Mouse (Mus musculus) lung, embryonic 15.5 days (tissue): ENCODE data around the gene Ccl28. TPM values are rescaled to one million over a fixed set of nuclear protein-coding genes. Genes with fewer than 3 reads are reported as not detected.
A peak's percentile ranks its signal among the peaks of the same experiment; 100 is the strongest.
"Not testable (repeated sequence)": the region's sequence is repeated elsewhere in the genome, so short reads cannot be mapped to it uniquely, and the experiment has no call there.

Source experiments
- ATAC-seq: fragments of 200-750 bp; cut with Nextera tagmentation; 2 replicates; pipeline ENCODE4 v1.8.0; 2017; ENCODE audit warnings: moderate number of reproducible peaks, borderline replicate concordance; ENCODE audit not compliant: low FRiP score, low TSS enrichment; ENCODE audit errors: extremely low read depth
- H3K27ac ChIP-seq: fragments of 300-500 bp; sonication (generic); 2 replicates; pipeline ENCODE4 v1.5.1; 2015; ENCODE audit warnings: moderate library complexity, mild to moderate bottlenecking, inconsistent platforms
- H3K27me3 ChIP-seq: fragments of 300-500 bp; sonication (generic); 2 replicates; pipeline ENCODE4 v1.6.1; 2015; ENCODE audit warnings: inconsistent platforms
- H3K36me3 ChIP-seq: fragments of 300-500 bp; sonication (generic); 2 replicates; pipeline ENCODE4 v1.6.1; 2015; ENCODE audit warnings: inconsistent platforms
- H3K4me1 ChIP-seq: fragments of 300-500 bp; sonication (generic); 2 replicates; pipeline ENCODE4 v1.6.1; 2015; ENCODE audit warnings: inconsistent platforms
- H3K4me2 ChIP-seq: fragments of 300-500 bp; sonication (generic); 2 replicates; pipeline ENCODE4 v1.6.1; 2015; ENCODE audit warnings: inconsistent platforms, mild to moderate bottlenecking, moderate library complexity
- H3K4me3 ChIP-seq: fragments of 300-500 bp; sonication (generic); 2 replicates; pipeline ENCODE4 v1.5.1; 2015; ENCODE audit warnings: mild to moderate bottlenecking, inconsistent platforms
- H3K9ac ChIP-seq: fragments of 300-500 bp; sonication (generic); 2 replicates; pipeline ENCODE4 v1.6.1; 2015; ENCODE audit warnings: inconsistent platforms
- H3K9me3 ChIP-seq: fragments of 300-500 bp; sonication (generic); 2 replicates; pipeline ENCODE4 v1.6.1; 2016; ENCODE audit warnings: inconsistent platforms
- WGBS: fragments of 180-500 bp; shearing (Covaris S2); methylation state at CpG from one replicate; pipeline ENCODE4 v1.1.7; 2015; 5-methylcytosine and 5-hydroxymethylcytosine counted together
- polyA plus RNA-seq: library from polyadenylated mRNA; unstranded; fragments of >200 nt; fragmentation: Nextera tagmentation; extraction: Ambion mirVana; gene quantifications from 2 replicates; pipeline ENCODE4 v1.2.1, GENCODE M21; 2015

Gene Ccl28
- polyA plus RNA-seq = 0.13 TPM in 1 of 2 replicates, not detected in the other

DNA sequence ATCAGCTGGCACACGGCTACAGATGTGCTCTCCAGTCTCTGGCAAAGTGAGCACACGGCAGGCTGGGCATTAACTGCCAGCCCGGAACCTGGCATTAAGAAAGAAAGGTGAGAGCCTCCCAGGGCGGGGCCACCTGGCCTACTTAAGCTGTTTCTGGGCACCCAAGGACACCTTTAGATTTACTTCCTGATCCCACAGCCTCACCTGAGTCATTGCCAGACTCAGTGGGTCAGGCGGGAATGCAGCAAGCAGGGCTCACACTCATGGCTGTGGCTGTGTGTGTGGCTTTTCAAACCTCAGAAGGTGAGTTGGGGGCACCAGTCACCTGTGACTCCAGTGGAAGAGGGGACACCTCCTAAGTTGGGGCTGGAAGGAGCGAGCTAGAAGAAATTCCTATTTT, at the start of gene Ccl28:
Gene Ccl28 (plus strand): TSS at position 186 of the 400 bp plus-strand sequence.
- 75% methylated on average over 6 of the region's 6 CpGs for WGBS

DNA sequence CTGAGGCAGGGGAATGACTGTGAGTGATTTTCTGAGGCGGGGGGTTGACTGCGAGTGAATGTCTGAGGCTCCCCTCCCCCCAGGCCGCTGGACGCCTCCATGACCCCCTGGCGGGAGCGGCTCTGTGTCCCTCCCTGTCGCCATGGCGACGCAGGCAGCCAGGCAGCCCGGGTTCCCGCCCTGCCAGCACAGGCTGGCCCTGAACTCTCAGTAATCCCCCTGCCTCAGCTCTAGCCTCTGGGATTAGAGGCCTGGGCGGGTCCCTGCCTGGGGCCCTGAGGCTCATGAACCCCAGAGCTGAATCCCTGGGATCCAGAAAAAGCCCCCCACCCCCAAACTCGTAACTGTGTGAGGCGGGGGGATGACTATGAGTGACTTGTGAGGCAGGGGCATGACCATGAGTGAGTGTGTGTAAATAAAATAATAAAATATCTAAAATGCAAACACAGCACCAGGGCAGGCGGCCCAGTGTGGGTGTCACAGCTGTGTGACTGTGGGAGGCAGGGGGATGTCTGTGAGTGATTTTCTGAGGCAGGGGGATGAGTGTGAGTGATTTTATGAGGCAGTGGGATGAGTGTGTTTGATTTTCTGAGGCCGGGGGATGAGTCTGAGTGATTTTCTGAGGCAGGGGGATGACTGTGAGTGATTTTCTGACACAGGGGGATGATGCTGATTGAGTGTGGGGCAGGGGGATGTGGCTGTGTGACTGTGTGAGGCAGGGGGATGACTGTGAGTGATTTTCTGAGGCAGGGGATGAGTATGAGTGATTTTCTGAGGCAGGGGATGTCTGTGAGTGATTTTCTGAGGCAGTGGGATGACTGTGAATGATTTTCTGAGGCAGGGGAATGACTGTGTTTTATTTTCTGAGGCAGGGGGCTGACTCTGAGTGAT, 27.1 kb upstream of the Ccl28 start:
- not testable (repeated sequence) for H3K36me3 ChIP-seq, H3K9ac ChIP-seq, H3K4me3 ChIP-seq, H3K27ac ChIP-seq, H3K4me2 ChIP-seq, H3K27me3 ChIP-seq, H3K4me1 ChIP-seq
- WGBS = 72% methylated on average over 16 of the region's 16 CpGs
- ATAC-seq = peak; percentile 92
- H3K9me3 ChIP-seq = peaks cover 16% of the 10 kb centered on the region

More for the DNA sequence above, at the start of gene Ccl28:
- Histone ChIP-seq H3K4me1 (no peaks in the 10 kb centered on the region), H3K27ac (no peak within 1 kb of the TSS), H3K4me2 (no peak within 1 kb of the TSS), H3K36me3 (no peaks in the 10 kb centered on the region), H3K4me3 (no peak within 1 kb of the TSS), H3K27me3 (no peaks in the 10 kb centered on the region), H3K9ac (no peak within 1 kb of the TSS), H3K9me3 (no peaks in the 10 kb centered on the region)
- ATAC-seq = no peak

DNA sequence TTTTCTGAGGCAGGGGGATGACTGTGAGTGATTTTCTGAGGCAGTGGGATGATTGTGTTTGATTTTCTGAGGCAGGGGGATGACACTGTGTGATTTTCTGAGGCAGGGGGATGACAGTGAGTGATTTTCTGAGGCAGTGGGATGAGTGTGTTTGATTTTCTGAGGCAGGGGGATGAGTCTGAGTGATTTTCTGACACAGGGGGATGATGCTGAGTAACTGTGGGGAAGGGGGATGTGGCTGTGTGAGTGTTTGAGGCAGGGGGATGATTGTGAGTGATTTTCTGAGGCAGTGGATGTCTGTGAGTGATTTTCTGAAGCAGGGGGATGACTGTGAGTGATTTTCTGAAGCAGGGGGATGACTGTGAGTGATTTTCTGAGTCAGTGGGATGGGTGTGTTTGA, 25.2 kb upstream of the Ccl28 start:
- H3K4me3 ChIP-seq, H3K4me2 ChIP-seq, H3K36me3 ChIP-seq, H3K9ac ChIP-seq, H3K27me3 ChIP-seq, H3K4me1 ChIP-seq, ATAC-seq, H3K27ac ChIP-seq: not testable (repeated sequence)
- peaks cover 19% of the 10 kb centered on the region for H3K9me3 ChIP-seq

DNA sequence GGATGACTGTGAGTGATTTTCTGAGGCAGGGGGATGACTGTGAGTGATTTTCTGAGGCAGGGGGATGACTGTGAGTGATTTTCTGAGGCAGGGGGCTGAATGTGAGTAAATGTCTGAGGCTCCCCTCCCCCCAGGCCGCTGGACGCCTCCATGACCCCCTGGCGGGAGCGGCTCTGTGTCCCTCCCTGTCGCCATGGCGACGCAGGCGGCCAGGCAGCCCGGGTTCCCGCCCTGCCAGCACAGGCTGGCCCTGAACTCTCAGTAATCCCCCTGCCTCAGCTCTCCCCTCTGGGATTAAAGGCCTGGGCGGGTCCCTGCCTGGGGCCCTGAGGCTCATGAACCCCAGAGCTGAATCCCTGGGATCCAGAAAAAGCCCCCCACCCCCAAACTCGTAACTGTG, 24.6 kb upstream of the Ccl28 start:
- not testable (repeated sequence) for H3K4me2 ChIP-seq, H3K4me3 ChIP-seq, H3K27me3 ChIP-seq, ATAC-seq, H3K9ac ChIP-seq, H3K4me1 ChIP-seq, H3K27ac ChIP-seq, H3K36me3 ChIP-seq
- WGBS = 74% methylated on average over 12 of the region's 12 CpGs
- peaks cover 23% of the 10 kb centered on the region for H3K9me3 ChIP-seq

DNA sequence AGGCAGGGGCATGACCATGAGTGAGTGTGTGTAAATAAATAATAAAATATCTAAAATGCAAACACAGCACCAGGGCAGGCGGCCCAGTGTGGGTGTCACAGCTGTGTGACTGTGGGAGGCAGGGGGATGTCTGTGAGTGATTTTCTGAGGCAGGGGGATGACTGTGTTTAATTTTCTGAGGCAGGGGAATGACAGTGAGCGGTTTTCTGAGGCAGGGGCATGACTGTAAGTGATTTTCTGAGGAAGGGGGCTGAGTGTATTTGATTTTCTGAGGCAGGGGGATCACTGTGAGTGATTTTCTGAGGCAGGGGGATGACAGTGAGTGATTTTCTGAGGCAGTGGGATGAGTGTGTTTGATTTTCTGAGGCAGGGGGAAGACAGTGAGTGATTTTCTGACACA, 24.1 kb upstream of the Ccl28 start:
- H3K36me3 ChIP-seq, H3K4me3 ChIP-seq, H3K27ac ChIP-seq, H3K9ac ChIP-seq, H3K4me2 ChIP-seq, H3K4me1 ChIP-seq, H3K27me3 ChIP-seq, ATAC-seq: not testable (repeated sequence)
- WGBS = 64% methylated on average over 2 of the region's 2 CpGs
- H3K9me3 ChIP-seq = peaks cover 23% of the 10 kb centered on the region

DNA sequence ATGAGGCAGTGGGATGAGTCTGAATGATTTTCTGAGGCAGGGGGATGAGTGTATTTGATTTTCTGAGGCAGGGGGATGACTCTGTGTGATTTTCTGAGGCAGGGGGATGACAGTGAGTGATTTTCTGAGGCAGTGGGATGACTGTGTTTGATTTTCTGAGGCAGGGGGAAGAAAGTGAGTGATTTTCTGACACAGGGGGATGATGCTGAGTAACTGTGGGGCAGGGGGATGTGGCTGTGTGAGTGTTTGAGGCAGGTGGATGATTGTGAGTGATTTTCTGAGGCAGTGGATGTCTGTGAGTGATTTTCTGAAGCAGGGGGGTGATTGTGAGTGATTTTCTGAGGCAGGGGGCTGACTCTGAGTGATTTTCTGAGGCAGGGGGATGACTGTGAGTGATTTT, 23.5 kb upstream of the Ccl28 start:
- H3K4me1 ChIP-seq, H3K27me3 ChIP-seq, H3K4me3 ChIP-seq, H3K36me3 ChIP-seq, H3K9ac ChIP-seq, H3K4me2 ChIP-seq, H3K27ac ChIP-seq, ATAC-seq: not testable (repeated sequence)
- peaks cover 23% of the 10 kb centered on the region for H3K9me3 ChIP-seq

DNA sequence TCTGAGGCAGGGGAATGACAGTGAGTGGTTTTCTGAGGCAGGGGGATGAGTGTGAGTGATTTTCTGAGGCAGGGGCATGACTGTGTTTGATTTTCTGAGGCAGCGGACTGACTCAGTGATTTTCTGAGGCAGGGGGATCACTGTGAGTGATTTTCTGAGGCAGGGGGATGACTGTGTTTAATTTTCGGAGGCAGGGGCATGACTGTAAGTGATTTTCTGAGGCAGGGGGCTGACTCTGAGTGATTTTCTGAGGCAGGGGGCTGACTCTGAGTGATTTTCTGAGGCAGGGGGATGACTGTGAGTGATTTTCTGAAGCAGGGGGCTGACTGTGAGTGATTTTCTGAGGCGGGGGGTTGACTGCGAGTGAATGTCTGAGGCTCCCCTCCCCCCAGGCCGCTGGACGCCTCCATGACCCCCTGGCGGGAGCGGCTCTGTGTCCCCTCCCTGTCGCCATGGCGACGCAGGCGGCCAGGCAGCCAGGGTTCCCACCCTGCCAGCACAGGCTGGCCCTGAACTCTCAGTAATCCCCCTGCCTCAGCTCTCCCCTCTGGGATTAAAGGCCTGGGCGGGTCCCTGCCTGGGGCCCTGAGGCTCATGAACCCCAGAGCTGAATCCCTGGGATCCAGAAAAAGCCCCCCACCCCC, 20.8 kb upstream of the Ccl28 start:
- ATAC-seq, H3K4me3 ChIP-seq, H3K9ac ChIP-seq, H3K27ac ChIP-seq, H3K4me2 ChIP-seq, H3K4me1 ChIP-seq, H3K27me3 ChIP-seq, H3K36me3 ChIP-seq: not testable (repeated sequence)
- peaks cover 13% of the 10 kb centered on the region for H3K9me3 ChIP-seq
- 58% methylated on average over 13 of the region's 13 CpGs for WGBS

DNA sequence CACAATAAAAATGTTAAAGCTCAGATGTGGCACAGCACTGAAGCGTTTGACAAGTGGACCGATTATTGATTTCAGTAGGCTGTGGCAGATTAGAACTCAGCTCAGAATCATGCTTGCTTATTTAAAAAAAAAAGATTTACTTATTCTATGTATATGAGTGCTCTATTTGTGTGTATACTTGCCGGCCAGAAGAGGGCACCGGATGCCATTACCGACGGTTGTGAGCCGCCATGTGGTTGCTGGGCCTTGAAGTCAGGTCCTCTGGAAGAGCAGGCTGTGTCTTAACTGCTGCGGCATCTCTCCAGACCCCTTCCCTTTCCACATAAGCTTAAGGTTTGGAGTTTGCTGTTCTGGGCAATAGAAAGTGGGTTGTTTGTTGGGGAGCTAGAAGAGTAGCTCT, 19.7 kb upstream of the Ccl28 start:
- not testable (repeated sequence) for H3K4me1 ChIP-seq, H3K27me3 ChIP-seq, H3K4me2 ChIP-seq, H3K9ac ChIP-seq, H3K4me3 ChIP-seq, H3K9me3 ChIP-seq, H3K27ac ChIP-seq, H3K36me3 ChIP-seq
- ATAC-seq = 0 out of 2 replicates have a peak, but pooled peaks have one; percentile 10
- WGBS = 92% methylated on average over 8 of the region's 8 CpGs

DNA sequence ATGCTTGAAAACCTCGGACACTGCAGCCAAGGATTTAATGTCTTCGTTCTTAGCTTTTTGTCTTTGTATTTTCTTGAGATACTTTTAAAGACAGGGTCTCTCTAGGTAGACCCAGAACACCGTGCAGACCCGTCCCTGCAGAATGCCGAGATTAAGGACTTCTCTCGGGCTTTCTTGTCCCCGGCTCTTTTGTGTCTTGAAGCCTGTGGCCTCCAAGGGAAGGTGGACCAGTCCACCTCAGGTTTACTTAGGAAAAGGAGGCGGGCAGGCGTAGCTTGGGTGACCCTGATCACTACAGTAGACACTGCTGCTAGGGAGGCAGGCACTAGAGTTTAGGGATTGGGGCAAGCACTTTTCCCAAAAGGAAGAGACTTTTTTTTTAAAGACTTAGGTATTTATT, 19.3 kb upstream of the Ccl28 start:
- not testable (repeated sequence) for H3K27me3 ChIP-seq, H3K36me3 ChIP-seq, H3K9ac ChIP-seq, H3K9me3 ChIP-seq, H3K4me3 ChIP-seq, H3K4me1 ChIP-seq, H3K4me2 ChIP-seq, ATAC-seq, H3K27ac ChIP-seq
- 87% methylated on average over 8 of the region's 9 CpGs for WGBS

DNA sequence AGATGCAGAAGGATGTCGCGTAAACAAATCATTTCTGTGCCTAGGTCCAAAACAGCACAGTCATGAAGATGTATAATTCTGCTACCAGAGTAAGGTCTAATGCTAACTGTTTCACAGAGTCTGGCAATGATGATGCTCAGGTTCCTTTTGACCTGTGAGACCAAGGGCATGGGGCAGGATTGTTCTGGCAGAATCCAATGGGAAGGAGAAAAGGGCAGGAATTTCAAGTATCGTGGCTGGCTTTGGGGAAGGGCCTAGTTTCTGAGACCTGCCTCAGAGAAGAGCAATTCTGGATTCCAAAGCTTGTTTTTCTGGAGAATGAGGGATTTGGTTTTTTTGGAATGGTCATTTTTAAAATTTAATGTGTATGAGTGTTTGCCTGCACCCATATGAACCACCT, 4.8 kb upstream of the Ccl28 start:
- ATAC-seq = no peak
- WGBS = 93% methylated on average over 3 of the region's 3 CpGs
- no peak overlapping the region for H3K4me2 ChIP-seq
- no peaks in the 10 kb centered on the region for H3K36me3 ChIP-seq
- H3K9me3 ChIP-seq = no peaks in the 10 kb centered on the region
- no peak overlapping the region for H3K9ac ChIP-seq
- no peaks in the 10 kb centered on the region for H3K27me3 ChIP-seq
- no peak overlapping the region for H3K27ac ChIP-seq
- H3K4me3 ChIP-seq = no peak overlapping the region
- H3K4me1 ChIP-seq = no peaks in the 10 kb centered on the region

DNA sequence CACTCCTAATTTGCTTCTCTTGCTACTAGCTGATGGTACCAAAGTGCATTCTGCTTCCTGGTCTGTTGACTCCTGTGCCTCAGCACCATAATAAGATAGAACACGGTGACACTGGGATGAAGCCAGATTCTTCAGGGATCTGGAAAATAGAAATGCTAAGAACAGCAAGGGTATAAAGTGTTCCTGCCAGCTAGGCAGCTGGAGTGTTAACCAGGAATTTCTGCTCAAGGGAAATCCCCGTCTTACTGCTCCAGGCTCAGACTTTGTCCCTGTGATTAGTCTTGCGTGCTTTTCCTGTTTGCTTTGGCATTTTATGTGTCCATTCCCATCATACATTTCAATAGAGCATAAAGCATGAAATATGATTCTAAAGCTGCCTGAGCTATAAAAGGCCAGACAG, 3.9 kb upstream of the Ccl28 start:
- no peak overlapping the region for H3K4me3 ChIP-seq
- H3K27ac ChIP-seq = no peak overlapping the region
- no peaks in the 10 kb centered on the region for H3K9me3 ChIP-seq
- no peaks in the 10 kb centered on the region for H3K36me3 ChIP-seq
- H3K4me1 ChIP-seq = no peaks in the 10 kb centered on the region
- ATAC-seq = no peak
- no peak overlapping the region for H3K9ac ChIP-seq
- H3K27me3 ChIP-seq = no peaks in the 10 kb centered on the region
- no peak overlapping the region for H3K4me2 ChIP-seq
- 73% methylated on average over 3 of the region's 3 CpGs for WGBS

DNA sequence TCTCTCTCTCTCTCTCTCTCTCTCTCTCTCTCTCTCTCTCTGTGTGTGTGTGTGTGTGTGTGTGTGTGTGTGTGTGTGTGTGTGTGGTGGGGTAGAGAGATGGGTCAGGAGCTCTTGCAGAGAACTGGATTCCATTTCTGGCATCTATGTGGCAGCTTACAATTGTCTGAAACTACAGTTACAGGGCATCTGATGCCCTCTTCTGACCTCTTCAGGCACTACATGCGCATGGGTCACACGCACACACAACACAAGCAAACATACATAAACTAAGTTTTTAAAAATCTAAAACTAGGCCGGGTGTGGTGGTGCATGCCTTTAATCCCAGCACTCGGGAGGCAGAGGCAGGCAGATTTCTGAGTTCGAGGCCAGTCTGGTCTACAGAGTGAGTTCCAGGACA, 2.3 kb downstream of the Ccl28 start:
- not testable (repeated sequence) for H3K9ac ChIP-seq, H3K4me3 ChIP-seq, H3K27me3 ChIP-seq, H3K27ac ChIP-seq, H3K4me2 ChIP-seq, ATAC-seq, H3K9me3 ChIP-seq, H3K4me1 ChIP-seq, H3K36me3 ChIP-seq
- 68% methylated on average over 5 of the region's 5 CpGs for WGBS
